Mouse (Mus musculus): ENCODE measurements at regions not wholly inside any gene's neighbourhood (a gene's known extent, or its start where the extent isn't known, plus 50 kb on each side); places are given as distances from the start of the nearest gene placed in this dataset.

DNA sequence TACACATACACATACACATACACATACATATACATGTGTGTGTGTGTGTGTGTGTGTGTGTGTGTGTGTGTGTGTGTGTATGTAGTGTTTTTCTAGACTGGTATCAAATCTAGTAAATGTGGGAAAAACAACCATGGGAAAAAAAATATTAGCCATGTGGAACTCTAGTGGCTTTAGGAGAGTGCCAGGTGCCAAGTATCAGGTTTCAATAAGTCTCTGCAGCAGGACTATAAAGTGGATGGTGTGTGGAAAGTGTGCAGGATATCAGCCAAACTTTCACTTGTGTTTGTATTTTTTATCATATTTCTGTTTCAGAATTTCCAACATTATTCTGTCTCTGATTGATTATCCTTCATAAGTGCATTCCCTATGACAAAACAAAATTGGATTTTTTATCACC is 653.3 kb upstream of the Fam98a start:
- no peak for DNase-seq

DNA sequence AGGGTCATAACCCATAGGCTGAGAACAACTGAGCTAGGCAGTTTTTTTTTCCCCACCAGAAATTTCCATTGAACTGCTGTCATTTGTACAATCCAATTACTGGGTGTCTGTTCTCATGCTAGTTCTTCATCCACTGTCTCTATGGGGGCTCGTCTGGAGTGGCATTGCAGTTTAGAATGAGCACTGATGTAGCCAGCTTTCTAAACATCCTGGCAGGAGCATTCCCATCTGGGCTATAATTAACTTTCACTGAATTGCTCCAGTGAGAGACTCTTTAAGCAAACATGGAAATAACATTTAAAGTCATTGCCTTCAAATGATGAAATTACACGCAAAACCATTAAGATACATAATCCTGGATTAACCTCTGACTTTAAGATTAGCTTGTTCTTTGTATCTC is 633.1 kb upstream of the Fam98a start:
- no peak for DNase-seq

DNA sequence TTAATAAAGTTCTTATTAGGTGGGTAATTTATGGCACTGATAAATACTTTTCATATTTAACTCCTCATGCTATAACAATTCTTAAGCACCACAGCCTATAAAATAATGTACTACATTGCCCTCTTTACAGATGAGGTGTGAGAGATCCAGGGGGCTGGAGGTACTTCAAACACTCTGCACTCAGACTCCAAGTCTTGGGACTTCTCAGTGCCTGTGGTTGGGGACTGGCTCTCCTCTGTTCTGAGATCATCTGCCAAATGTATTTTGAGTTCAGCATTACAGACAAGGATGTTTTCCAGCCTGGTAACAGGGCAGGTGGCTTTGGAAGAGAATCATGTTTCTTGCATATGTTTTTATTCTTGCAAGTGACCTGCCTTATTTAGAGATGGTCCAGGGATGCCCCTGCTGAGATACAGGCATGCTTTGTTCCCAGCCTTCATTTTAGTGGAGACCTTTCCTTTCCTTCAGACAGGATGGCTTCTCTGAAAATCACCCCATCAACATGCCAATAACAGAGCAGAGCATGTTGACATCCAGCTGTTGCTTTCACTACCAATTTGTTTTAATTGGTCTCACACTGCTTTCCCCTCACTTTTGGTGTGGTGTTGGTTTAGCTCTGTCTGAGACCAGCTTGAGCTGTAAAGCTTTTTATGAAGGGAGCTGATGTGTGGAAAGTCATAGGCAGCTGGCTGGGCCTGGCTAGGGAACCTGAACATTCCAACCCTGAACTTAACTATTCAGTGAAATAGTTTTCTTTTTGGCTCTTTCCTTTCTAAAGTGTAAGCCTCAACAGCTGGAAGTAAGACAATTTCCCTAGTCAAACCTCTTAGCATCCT is 585.1 kb upstream of the Fam98a start:
- DNase-seq: no peak

DNA sequence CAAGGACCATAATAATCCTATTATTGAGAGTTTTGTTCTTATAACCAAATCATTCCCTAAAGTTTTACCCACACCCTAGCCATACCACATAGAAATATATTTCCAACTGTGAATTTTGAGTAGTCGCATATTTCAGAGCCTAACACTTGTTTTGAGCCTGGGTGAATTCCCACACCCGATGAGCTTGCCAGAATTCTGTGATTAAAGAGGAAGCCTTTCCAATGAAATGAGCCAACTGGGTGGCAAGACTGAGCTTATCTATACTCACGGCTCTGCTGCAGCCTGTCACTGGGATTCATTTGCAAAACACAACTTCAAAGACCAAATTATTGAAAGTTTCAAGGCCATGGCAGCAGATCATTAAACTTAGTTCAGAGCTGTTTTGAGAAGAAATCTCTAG is 582.3 kb upstream of the Fam98a start:
- no peak for DNase-seq

DNA sequence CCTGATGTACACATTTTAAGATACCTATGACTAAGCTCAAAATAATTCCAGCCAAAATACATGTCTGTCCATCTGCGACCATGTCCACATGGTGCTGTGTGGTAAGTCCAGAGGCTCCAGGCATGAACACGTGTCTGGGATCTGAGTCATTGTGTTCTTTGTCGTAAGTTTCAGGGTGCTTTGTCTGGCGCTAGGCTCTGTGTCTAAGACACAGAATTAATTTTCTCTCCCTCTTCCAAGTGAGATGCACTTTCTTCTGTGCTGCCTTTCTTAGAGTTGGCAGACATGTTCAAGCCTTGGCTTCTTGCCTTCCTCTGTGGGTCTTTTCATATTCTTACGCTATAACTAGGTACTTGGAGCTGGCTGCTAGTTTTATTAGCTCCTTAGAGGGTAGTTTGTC is 573.5 kb upstream of the Fam98a start:
- DNase-seq: no peak

DNA sequence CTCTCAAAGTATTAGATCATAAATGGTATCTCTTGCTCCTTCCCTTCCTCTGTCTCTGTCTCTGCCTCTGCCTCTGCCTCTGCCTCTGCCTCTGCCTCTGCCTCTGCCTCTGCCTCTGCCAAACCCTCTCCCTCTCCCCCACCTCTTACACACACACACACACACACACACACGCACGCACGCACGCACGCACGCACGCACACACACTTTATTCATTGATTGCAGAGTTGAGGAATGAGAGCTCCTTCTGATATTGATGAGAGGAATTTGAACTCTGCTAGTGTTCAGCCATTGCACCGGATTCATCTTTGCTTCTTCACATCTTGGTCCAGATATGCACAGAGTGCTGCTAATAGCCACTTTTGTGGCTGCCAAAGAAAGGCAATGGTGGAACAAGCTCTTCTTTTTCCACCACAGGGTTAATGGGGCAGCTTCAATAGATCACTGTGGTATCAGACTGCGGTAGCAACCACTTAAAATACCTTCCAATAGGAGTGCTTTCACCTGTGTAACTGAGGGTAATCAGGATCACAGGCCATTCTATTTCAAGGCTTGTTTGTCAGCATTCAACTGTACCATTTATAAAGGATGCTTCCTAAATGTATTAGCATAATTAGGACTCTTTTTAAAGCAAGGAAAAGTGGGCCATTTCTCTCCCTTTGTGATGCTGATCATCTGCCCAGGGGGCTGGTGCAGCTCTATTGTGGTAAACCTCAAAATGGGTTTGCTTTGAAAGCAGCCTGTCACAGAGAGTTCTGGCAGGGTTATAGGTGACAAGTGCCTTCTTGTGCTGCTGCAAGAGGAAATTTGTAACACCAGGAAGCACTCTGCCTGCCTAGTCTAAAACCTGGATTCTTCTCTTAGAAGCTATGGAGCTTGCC is 559.8 kb upstream of the Fam98a start:
- DNase-seq: no peak

DNA sequence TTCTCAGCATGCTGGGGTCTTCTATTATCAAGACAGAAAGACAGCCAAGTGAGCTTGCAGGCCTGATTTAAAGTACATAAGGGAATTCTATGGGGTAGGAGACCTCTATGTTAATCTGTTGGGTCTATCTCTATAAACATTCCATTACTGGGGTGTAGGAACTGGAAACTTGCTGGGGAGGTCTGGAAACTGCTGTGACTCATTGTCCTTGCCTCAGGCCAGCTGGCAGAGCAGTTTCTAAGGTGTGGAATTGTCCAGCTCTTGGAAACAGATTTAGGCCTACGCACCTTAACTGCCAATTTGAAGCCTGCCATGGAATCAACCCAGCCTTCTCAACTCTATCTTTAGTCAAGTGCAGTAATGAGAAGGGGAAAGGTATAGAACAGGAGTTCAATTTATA is 559.1 kb upstream of the Fam98a start:
- peak; percentile 31 to 34 for DNase-seq

DNA sequence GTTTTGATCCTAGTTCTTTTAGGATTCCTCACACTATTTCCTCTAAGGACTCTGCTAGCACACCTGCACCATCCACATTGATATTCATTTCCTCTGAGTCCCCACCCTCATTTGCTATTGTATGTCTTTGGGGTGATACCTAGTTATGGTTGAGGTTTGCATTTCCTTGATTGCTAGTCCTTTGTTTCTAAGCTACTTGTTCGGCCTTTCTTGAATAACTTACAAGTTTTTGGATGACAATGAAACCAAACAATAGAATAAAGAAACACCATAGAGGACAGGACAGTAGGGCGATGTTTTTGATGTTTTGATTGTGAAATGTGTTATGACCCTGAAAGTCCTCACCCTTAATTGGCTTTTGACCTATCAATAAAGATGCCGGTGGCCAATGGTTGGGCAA is 531.8 kb upstream of the Fam98a start:
- DNase-seq: no peak

DNA sequence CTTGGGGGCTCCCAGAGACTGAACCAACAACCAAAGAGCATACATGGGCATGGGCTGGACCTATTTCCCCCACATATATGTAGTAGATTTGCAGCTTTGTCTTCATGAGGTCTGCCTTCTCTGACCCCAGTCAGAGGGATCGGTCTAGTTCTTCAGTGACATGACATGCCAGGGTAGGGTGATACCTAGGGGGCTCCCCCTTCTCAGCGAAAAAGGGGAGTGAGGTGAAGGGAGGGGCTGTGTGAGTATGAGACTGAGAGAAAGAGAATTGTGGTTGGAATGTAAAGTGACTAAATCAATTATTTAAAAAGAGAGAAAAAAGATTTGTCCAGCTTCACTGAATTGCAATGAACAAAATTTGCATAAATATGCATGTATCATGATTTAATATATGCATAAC is 530.0 kb upstream of the Fam98a start:
- DNase-seq: no peak

DNA sequence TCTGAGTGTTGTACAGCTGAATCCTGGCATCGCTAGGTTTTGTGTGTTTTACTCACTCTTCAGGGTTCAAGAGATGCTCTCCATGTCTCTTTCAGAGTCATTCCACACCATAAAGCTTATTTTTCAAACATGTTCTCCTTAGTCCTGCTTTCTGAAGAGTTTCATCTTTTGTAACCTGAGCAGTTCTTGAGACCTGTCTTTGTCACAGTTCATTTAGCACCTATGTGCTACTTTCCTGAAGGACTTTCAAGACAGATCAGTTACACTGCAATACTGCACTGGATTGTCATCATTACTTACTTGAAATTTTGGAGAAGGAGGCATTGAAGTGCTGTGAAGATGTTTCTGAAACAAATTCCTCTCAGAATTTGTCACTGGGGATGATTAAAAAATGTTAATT is 494.7 kb upstream of the Fam98a start:
- DNase-seq: no peak

DNA sequence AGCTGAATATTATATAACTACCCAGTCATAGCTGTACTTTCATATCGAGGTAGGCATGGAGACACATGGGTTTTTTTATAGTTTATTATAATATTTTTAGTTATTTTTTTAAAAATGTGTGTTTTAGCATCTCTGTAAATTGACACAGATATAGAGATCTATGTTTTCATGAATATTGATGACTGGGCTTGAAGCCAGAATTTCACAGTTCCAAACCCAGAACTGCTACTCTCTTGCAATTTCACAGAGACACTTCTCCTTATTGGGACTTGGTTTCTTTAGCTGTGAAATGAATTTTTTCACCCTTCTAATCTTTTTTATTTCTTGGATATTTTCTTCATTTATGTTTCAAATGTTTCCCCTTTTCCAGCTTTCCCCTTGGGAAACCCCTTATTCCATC is 481.0 kb upstream of the Fam98a start:
- DNase-seq: no peak

DNA sequence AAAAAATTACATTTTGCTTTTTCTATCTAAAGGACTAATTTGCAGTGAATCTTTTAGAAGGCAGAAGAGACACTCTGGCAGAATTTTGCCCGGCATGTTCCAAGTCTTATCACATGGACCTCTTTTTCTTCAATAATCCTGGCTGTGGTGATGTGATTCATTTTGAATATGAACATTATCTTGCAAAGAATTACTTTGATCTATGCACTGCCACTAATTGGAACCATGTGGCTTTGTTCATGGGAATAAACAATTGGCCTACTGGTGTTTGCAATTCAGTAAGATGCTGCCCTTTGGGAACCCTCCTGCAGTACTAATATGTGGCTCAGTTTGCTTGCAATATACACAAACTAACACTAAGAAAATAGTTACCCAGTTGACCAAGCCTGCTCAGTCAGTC is 456.3 kb upstream of the Fam98a start:
- no peak for DNase-seq

DNA sequence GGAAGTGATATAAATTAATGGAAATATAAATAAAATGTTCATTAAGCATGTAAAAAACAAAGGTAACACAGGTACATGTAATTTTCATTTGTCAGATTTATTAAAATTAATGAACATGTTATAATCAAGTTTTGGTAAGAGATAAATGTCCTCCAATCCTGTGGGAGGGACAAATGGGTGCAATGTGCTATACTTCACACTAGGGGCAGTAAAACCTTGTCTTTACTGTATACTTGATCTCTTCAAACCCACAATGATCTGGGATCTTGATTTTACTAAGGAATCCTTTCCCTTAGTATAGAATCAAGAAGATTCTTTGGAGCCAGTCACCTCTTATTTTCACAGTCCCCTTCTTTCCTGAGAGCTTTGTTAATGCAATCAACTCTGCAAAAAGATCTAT is 451.1 kb upstream of the Fam98a start:
- no peak for DNase-seq

DNA sequence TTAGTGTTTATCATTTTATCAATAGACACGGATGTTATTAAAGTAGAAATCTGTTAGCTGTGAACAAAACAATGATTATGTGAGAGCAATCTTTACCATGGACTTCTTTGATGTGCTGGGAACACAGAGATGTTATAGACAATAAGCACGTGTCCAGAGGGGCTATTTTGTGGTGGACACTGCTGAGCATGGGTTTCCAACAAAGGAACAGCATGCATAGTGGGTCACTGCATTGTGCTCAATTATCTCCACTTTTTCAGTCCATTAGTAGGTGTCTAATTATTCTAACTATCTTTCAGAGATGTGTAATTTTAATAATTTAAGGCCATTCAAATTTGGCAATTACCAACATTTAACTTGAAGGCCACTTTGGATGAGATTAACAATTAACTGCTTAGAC is 409.6 kb upstream of the Fam98a start:
- DNase-seq: no peak

DNA sequence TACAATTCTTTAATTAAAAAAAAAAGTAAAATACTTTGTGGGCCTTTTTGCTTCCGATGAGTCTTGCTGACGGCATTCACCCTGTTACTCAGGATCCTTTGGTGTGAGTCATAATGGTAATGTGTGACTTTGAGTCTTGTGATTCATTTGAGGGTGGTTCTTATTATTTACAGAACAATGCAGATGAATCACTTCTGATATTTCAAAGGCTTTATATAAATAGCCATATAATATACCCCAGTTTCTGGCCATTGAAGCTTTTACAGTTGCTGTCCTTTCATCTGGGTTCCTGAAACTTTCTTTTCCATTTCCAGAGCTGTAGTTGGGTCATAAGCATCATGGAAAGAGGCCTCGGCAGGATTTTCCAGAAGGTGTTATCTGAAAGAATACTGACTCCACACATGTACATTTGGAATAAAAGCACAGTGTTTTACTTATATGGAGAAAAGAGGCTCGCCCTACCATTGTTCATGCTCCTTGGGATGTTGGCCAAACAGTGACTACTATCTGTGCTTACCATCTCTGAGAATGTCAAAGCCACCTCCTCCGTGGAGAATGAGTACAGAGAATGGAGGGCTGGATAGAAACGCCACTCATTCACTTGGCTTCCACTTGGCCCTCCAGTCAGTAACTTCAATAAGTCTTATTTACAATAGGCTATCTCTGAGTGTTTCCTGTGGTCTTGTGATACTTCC is 385.1 kb upstream of the Fam98a start:
- no peak for DNase-seq

DNA sequence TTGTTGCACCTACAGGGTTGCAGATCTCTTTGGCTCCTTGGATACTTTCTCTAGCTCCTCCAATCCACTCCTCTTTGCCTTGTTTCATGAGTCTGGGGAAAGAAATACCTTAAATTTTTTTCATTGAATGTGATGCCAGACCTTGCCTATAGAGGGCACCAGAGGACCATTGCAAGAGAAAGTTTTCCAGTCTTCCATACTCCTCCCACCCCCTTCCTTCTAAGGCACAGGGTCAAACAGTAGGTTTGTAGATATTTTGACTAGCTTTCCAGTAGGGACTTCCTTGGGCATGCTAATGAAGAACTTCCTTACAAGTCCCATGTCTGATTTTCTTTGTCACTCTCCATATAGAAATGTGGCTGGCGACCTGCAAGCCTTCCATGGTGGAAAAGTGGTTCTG is 379.3 kb upstream of the Fam98a start:
- DNase-seq: peak; percentile 7 to 32

DNA sequence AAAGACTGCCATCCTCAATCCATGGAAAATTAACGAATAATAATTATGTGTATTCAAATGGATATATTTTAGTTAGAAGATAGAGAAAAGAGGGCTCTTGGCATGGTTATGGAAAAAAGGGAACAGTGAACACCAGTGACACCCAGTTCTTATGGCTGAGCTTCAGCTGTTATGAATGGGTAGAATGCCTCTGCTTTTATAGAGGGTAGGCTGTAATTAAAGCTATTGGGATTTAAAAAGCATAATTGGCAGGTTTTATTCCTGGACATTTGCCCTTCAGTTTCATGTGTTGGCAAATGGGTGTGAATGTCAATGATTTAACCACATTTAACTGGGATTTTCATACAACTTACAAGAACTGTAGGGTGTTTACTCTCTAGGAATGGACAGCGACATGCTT is 368.5 kb upstream of the Fam98a start:
- no peak for DNase-seq

DNA sequence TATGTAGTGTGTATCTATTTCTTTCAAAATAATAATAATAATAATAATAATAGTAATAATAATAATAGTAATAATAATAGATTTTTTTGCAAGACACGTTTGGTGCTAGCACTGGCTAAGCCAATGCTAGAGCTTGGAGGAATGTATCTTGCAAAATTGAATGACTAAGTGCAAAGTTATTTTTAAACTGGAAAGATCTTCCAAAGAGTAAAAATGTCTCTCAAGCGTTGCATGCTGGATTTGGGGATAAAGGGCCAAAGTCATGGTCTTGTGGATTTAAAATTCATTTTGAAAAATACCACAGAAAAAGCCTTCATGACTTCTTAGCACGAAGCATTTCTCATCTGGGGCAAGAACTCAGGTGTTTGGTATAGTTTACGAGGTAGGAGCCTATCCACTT is 365.3 kb upstream of the Fam98a start:
- DNase-seq: no peak

DNA sequence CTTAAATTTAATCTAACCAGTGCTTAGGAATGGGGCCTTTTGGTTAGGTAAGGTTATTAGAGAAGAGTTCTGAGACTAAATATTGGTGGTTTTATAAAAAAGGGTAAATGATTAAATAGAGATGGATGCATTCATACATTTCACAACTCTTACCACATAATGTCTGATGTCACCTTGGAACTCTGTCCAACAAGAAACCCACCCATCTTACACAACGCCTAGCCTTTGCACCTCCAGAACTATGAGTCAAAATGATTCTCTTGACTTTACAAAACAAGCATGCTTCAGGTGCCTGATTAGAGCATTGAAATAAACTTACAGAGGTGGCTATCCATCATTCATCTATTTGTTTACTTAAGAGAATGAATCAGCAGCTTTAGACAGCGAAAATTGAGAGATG is 364.8 kb upstream of the Fam98a start:
- no peak for DNase-seq

DNA sequence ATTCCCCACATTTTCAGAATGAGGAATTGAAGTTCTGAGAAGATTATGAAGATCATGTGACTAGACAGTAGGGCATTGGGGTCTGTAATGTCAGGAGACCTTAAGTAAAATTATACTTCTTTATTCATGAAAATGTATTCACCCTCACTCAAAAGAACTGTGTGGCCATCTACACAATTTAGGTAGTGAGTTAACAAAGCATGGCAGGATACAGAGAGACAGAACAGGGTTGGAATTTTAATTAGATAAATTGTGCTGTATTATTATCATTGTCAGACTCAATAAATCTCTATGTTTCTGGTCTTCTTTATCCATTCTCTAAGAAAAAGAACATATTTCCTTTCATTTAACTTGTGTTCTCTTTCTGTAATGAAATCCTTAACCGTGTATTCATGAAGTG is 363.5 kb upstream of the Fam98a start:
- no peak for DNase-seq

DNA sequence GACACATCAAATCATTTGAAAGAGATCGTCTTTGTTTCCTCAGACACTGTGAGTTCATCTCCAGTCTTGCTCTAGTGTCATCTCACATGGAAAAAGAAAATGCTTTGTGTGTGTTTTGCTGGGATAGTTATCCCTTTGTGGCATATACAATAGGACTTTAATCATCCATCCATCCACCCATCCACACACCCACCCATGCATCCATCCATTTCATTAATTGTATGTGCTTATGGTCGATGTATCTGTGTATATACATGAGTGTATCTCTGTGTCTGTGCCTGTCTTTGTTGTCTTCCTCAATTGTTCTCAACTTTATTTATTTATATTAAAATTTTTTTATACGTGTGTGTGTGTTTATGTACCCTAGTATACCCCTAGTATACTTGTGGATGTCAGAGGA is 355.3 kb upstream of the Fam98a start:
- DNase-seq: no peak

DNA sequence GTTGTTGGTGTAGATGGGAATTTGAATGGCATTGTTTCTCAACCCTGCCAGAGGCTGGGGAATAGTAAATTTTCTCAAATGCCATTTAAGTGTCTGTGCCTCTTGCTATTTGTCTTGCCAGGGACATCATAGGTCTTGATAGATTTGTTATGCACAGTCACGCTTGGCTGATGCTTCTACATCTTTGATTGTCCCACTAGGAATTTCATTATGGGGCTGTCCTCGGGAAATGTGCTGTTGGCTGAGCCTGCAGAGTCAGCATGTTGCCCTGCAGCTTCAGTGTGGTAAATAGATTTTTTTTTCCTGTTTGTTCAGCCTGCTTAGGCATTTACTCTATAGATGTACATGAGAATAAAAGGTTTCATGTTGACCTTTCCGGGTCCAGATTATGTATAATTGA is 354.9 kb upstream of the Fam98a start:
- no peak for DNase-seq

DNA sequence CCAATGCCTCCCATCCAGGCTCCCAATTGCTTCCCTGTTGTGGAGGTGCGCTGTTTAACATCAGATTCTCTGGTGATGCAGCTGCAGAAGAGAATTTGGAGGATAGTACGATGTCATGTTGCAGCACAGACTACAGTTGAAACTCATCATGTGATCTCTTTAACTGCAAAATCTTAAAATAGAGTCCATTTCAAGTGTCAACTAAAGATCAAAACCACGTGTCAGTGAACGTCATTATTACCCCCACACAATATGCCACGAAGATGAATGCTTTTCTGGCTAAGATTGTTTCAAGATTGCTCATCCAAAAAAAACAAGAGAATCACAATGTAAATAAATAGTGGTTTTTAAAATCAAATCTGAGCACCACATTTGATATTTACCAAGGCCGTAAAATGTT is 343.7 kb upstream of the Fam98a start:
- DNase-seq: no peak

DNA sequence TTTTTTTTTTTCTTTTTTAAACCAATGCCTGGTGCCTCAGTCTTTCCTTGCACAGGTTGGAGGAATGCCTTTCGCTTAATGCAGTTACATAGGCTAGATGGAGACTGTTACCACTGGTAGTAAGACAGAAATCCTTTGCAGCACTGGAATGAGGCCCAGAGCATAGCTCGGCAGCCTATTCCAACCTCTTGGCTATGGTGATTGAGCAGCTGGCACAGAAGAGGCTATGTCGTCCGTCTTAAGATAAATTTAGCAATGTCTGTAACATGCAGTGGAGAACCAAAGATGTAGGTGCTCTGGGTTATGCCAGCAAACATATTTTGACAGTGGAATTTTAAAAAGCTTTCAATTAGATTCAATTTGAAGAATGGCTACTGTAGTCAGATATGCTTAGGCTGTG is 343.2 kb upstream of the Fam98a start:
- no peak for DNase-seq
